Mouse (Mus musculus): ENCODE measurements around the gene Git1.

- no peak for TF ChIP-seq CTCF (IDR thresholded peaks at IDR 0.05)
- no peak for TF ChIP-seq EP300 (IDR thresholded peaks at IDR 0.05)
Measured at GRCm38 (mm10) chr11:77462283-77463100, 30.9 kb upstream of the Git1 start, which contains the start of gene Coro6.

Measured in lung, postnatal 0 days (tissue).